Mouse (Mus musculus) gastrocnemius, adult 2 months (tissue): ENCODE results near the gene Stard10. TPM values are rescaled to one million over a fixed set of nuclear protein-coding genes. Genes with fewer than 3 reads are reported as not detected.

Experiments used
- DNase-seq: peaks from one replicate; pipeline ENCODE4 v3.0.0; 2022
- H3K27ac ChIP-seq: fragments of 200-600 bp; 2 replicates; pipeline ENCODE4 v1.8.1; 2022; ENCODE audit warnings: mild to moderate bottlenecking
- H3K4me3 ChIP-seq: fragments of 200-600 bp; 2 replicates; pipeline ENCODE4 v1.8.1; 2022; ENCODE audit warnings: mild to moderate bottlenecking, moderate library complexity
- CTCF ChIP-seq: fragments of 200-600 bp; IDR thresholded peaks from 2 replicates; pipeline ENCODE4 v1.8.1; 2022; ENCODE audit warnings: antibody characterized with exemption, mild to moderate bottlenecking, moderate library complexity
- intact Hi-C: fragments of 180-260 bp; cut with DNase I; formaldehyde crosslinking; loops from one replicate; pipeline ENCODE4 v1.15.1; 2025
- total RNA-seq, 2 experiments: library from RNA; stranded (reverse); gene quantifications; 2 replicates each; pipeline ENCODE4 v1.2.3; 2021

Stard10 gene
- total RNA-seq, 2 experiments from 2014 or later, result 32.5 to 49.8 TPM

GRCm38 (mm10) chr7:101292086-101292485 is 24.8 kb upstream of the Stard10 start:
- no peak overlapping the region for H3K27ac ChIP-seq
- no peak overlapping the region for H3K4me3 ChIP-seq
- DNase-seq, result no peak
- intact Hi-C loops, result no loop called here
- TF ChIP-seq CTCF, result no peak

DNA sequence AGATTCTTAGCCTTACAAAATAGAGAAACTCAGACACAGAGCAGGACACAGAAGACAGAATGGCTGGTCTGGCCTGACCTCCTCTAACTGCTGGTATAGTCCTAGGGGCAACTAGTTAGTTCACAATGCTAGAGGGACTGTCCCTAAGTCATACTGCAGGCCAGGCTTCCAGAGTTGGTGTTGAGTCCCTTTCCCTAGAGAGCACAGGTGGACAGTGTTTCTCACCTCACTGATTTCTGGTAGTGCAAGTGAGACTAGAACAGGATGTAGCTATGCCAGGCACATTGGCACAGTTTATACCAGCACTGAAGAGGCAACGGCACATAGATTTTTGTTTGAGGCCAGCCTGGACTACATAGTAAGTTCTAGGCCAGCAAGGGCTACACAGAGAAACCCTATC is 24.2 kb upstream of the Stard10 start:
- no peak for DNase-seq
- H3K4me3 ChIP-seq, result no peak overlapping the region
- no peak for TF ChIP-seq CTCF
- intact Hi-C loops, result no loop called here
- H3K27ac ChIP-seq, result no peak overlapping the region

DNA sequence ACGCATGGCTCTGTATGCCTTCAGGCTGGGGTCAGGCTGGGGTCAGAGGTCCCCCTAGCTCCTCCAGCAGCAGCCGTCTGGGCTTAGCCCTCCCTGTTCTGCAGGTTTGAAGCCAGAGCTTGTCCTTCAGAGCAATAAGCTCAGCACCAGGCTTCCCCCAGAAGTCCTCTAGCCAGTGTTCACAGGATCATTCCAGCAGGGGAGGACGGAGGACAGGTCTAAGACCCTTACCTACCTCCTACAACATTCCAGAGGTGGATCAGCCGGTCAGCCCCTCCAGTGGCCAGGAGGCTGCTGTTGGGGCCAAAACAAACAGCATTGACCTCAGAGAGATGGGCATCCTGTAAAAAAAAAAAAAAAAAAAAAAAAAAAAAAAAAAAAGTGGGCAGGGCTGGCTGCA is 23.7 kb upstream of the Stard10 start:
- H3K27ac ChIP-seq, result no peak overlapping the region
- TF ChIP-seq CTCF, result no peak
- intact Hi-C loops, result no loop called here
- DNase-seq, result no peak
- H3K4me3 ChIP-seq, result no peak overlapping the region

DNA sequence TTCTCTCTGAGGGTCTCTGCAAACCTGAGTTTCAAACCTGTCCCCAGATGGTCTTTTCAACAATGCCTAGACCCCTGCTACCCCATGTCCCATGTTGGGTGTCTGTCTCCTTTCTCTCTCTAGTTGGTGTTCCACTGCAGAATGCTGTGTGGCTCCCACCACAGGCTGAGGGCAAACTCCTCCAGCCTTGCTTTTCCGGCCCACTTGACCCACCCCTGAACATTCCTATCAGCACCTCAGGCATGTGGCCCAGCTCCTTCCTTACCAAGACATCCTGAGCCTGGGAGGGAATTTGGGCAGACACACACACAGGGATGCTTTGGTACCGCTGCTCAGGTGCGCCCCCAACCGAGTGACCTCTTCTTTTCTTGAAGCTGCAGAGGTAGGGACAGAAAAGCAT is 23.3 kb upstream of the Stard10 start:
- intact Hi-C loops, result no loop called here
- no peak for DNase-seq
- Histone ChIP-seq H3K27ac (no peak overlapping the region), H3K4me3 (no peak overlapping the region)
- TF ChIP-seq CTCF, result no peak

DNA sequence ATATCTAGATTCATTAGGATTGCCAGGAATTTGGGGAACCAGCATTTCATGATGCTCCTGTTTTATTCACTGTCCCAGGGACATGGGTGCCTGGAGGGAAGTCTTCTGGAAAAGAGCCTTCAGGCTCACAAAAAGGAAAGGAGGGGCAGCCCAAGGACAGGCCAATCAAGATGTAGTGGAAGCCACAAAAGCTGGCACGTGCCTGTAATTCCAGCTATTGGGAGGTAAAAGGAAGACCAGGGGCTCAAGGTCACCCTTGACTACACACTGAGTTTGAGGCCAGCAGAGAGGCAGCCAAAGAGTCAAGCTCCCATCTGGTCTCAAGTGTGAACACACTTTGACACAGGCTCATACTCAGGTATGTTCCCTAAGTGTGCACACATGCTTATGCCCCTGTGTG is 21.4 kb upstream of the Stard10 start:
- DNase-seq, result no peak
- TF ChIP-seq CTCF, result no peak
- Histone ChIP-seq H3K27ac (no peak overlapping the region), H3K4me3 (no peak overlapping the region)
- intact Hi-C loops, result no loop called here

DNA sequence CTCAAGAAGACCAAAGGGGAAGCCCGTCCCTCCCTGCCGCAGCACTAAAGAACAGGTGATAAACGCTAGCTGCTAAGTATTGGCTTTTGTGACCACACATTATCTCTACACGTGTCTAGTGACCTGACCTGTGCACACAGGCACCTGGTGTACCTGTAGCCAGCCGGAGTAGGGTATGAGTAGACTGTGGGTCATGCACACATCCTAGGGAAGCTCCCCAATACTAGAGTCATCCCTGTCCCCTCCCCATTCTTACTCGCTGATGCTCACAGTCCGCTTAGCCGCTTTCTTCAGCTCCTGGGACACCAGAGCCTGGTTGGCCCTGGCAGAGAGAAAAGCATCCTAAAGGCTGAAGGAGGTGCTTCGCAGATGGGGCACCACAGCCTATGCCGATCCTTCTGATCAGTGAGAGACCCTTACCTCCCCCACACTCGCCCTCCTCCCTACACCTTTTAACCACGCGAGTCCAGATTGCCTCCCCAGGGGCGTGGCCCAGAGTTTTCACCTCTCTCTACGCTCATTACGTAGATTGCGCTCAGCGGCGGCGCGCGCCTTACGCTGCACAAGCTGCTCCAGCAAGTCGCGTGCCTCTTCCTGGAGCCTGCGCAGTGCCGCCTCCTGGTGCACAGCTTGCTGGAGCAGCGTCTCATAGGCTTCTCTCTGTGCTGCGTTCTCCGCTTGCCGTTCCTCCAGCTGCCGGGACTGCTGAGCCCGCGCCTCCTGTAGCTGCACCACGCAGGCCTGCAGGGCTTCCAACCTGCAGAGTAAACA is 20.4 kb upstream of the Stard10 start:
- no peak overlapping the region for H3K27ac ChIP-seq
- H3K4me3 ChIP-seq, result no peak overlapping the region
- intact Hi-C loops, result no loop called here
- peak; percentile 54 for DNase-seq
- TF ChIP-seq CTCF, result no peak

GRCm38 (mm10) chr7:101297023-101297405 is 19.9 kb upstream of the Stard10 start:
- TF ChIP-seq CTCF, result no peak
- Histone ChIP-seq H3K27ac (no peak overlapping the region), H3K4me3 (no peak overlapping the region)
- DNase-seq, result no peak
- intact Hi-C loops, result no loop called here

DNA sequence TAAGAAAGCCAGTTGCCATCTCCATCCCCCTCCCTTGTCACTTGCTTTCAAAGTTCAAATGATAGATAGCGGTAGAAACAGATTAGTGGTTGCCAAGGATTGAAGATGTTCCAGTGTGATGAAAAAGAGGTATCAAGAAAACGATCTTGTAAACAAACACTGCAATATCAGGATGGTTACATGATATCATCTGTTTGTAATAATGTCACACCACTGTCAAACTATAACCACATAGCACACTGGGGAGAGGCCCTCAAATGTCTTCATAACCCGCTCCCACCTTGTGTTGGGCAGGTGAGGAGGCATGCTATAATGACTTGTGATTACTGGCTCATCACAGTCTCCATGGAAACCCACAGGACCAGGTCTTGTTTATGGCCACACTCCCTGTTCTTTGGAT is 18.5 kb upstream of the Stard10 start:
- intact Hi-C loops, result no loop called here
- Histone ChIP-seq H3K4me3 (no peak overlapping the region), H3K27ac (no peak overlapping the region)
- DNase-seq, result no peak
- no peak for TF ChIP-seq CTCF

- H3K4me3 ChIP-seq, result peak overlapping the region; percentile 87
- intact Hi-C loops, result no loop called here
- TF ChIP-seq CTCF, result no peak
- no peak for DNase-seq
- peak overlapping the region; percentile 96 for H3K27ac ChIP-seq
Measured at GRCm38 (mm10) chr7:101301361-101301880, 15.5 kb upstream of the Stard10 start.

DNA sequence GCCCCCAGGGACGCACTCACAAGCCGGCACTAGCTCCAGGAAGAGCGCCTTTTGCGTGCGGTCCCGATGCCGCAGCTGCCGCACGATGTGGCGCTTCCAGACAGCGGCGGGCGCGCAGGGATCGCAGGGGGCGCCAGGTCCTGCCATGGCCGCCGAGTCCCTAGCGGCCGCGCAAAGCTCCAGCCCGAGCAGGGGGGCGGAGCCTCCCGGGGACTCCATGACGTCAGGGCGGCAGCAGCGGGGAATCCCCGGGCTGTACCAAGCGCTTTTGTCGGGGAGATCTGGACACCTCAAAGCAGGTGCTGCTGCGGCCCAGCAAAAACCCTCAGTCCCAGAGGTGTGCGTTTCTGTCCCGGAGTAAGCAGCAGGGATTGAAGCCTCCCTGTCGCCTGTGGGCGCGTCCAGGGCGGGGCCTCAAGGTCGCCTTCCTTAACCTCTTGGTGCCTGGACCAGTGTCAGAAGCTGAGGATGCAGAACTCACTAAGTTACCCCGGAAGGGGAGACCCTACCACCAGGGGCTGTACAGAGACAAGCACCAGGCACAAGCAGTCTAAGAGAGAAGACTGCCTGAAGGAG is 14.9 kb upstream of the Stard10 start, which contains the start of gene Atg16l2:
Gene Atg16l2, minus strand, starts transcription at position 371 of the 576 bp plus-strand sequence.
- TF ChIP-seq CTCF, result peak; percentile 58
- Histone ChIP-seq H3K27ac (peak within 1 kb of the TSS; percentile 96), H3K4me3 (peak within 1 kb of the TSS; percentile 87)
- peak; percentile 96 for DNase-seq
- intact Hi-C loops, result loop anchor here (1.0 kb wide), 1 partner anchor 8 kb away; no protein-coding TSS in a partner anchor

- Histone ChIP-seq H3K27ac (peak overlapping the region; percentile 96), H3K4me3 (peak overlapping the region; percentile 87)
- intact Hi-C loops, result loop anchor here (1.0 kb wide), 1 partner anchor 8 kb away; no protein-coding TSS in a partner anchor
- TF ChIP-seq CTCF, result no peak
- DNase-seq, result no peak
Measured at GRCm38 (mm10) chr7:101302691-101303090, 14.2 kb upstream of the Stard10 start.

DNA sequence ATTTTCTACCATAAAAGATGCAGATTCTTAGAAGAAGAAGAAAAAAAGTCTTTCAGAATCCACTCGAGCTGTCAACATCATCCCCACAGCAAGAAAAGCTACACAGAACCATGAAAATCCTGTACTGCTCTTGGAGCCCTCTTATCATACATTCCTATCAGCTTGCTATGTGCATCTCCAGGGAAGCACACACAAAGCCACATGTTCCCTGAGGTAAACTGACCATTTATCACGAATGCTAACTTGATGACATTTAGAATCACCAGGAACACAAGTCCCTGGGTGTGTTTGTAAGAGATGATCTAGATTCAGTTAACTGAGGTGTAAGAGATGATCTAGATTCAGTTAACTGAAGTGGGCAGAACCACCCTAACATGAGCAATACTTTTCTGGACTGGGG is 10.0 kb upstream of the Stard10 start:
- H3K4me3 ChIP-seq, result no peak overlapping the region
- intact Hi-C loops, result no loop called here
- TF ChIP-seq CTCF, result no peak
- H3K27ac ChIP-seq, result no peak overlapping the region
- no peak for DNase-seq

DNA sequence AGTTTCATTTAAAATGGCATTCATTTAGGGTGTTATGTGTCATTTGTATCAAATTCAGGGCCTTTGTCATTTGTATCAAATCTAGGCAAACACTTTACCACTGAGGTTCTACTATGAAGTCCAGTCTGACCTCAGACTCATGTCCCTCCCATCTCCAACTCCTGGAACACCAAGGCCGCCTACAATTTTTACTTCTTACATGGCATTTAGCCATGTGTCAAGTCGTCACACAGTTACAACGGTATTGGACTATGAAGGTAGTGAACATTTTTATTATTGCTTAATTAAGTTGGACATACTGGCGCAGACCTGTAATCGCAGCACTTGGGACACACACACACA is 6.9 kb upstream of the Stard10 start:
- no peak for DNase-seq
- intact Hi-C loops, result loop anchor here (1.0 to 2.0 kb wide), 3 partner anchors 8 to 103 kb away; partner anchors contain the start of gene Atg16l2
- TF ChIP-seq CTCF, result no peak
- Histone ChIP-seq H3K4me3 (peak overlapping the region; percentile 82), H3K27ac (peak overlapping the region; percentile 98)
